Mouse (Mus musculus): ENCODE results near the gene Ciz1. TPM values are rescaled to one million over a fixed set of nuclear protein-coding genes. Genes with fewer than 3 reads are reported as not detected.
A peak's percentile ranks its signal among the peaks of the same experiment; 100 is the strongest.
"Not testable (repeated sequence)": the region's sequence is repeated elsewhere in the genome, so short reads cannot be mapped to it uniquely, and the experiment has no call there.

Ciz1 gene
- polyA plus RNA-seq, 1 experiment from 2014 or later, result 55.4 TPM

- peaks cover 45% of the 10 kb centered on the region for H3K36me3 ChIP-seq
- H3K4me2 ChIP-seq, result peak overlapping the region; percentile 70
- H3K4me3 ChIP-seq (replicated peaks), result no peak overlapping the region
- no peaks in the 10 kb centered on the region for H3K27me3 ChIP-seq
- peaks cover 38% of the 10 kb centered on the region for H3K4me1 ChIP-seq (replicated peaks)
- no peak for ATAC-seq (ENCODE audit: insufficient number of reproducible peaks, insufficient read depth, low FRiP score, low TSS enrichment, low read depth)
- 62% methylated on average over 13 of the region's 13 CpGs for WGBS
- 0 out of 2 replicates have a peak overlapping the region, but pooled peaks have one; percentile 94 for H3K27ac ChIP-seq
- H3K9ac ChIP-seq (replicated peaks), result no peak overlapping the region; the same call in 1 of the 2 replicates
- no peaks in the 10 kb centered on the region for H3K9me3 ChIP-seq
These were observed 1.6 kb upstream of the Ciz1 start for GRCm38 (mm10) chr2:32350471-32351051.

DNA sequence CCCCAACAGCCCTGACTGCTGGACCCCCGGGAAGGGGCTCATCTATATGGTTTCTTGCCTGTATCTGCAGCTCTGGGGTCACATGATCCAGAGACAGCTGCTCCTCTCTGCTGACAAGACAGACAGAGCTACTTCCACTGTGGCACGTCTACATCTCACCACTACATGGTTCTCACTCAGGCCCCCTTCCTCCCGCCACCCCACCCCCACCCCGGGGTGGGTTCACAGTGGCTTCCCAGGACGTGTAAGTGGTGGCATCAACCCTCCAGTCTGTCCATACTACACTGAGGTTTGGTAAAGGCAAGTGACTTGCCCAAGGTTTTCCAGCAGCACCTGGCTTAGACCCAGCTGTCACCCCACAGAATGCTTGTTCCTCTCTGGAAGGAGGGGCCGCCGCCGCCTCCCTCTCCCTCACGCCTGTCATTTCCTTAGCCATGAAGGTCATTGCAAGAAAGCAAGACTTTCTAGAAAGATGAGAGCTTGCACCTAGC, 611 bp upstream of the Ciz1 start:
- ATAC-seq (ENCODE audit: insufficient number of reproducible peaks, insufficient read depth, low FRiP score, low TSS enrichment, low read depth), result no peak
- H3K9me3 ChIP-seq, result no peaks in the 10 kb centered on the region
- H3K4me3 ChIP-seq (replicated peaks), result peak overlapping the region; percentile 80
- H3K9ac ChIP-seq (replicated peaks), result peak overlapping the region; percentile 87
- H3K4me1 ChIP-seq (replicated peaks), result peaks cover 38% of the 10 kb centered on the region
- H3K27ac ChIP-seq, result peak overlapping the region; percentile 94
- H3K4me2 ChIP-seq, result peak overlapping the region; percentile 70
- H3K36me3 ChIP-seq, result peaks cover 42% of the 10 kb centered on the region
- 53% methylated on average over 9 of the region's 9 CpGs for WGBS
- H3K27me3 ChIP-seq, result no peaks in the 10 kb centered on the region

DNA sequence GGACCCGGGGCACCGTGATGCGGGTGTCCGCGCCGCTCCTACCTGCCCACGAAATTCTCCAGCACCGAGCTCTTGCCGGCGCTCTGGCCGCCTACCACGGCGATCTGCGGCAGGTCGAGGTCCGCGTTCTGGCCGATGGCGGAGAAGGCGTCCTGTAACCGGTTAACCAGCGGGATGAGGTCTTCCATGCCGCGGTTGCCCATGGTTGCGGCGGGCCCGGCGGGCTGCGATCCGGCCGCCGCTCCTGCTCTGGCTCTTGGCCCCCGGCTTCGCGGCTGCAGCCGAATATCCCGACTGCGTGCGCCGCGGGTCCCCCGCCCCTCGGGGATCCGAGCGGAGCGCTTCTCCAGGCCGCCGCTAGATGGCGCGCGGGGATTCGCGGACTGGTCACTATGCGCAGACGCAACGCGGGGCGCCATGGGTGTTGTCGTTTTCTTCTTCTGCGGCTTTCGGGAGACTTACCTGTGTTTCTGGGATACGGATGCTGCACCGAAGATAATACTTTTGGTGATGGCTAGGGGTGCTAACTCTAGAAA, 948 bp downstream of the Ciz1 start, which contains the start of gene Dnm1:
TSS of gene Dnm1 (minus strand) at position 332 of the 536 bp plus-strand sequence.
- Histone ChIP-seq H3K9ac (replicated peaks) (peak within 1 kb of the TSS; percentile 87), H3K4me2 (peak within 1 kb of the TSS; percentile 70), H3K27me3 (no peaks in the 10 kb centered on the region), H3K4me1 (replicated peaks) (peaks cover 38% of the 10 kb centered on the region), H3K4me3 (replicated peaks) (peak within 1 kb of the TSS; percentile 80), H3K36me3 (peaks cover 27% of the 10 kb centered on the region), H3K27ac (peak within 1 kb of the TSS; percentile 94), H3K9me3 (no peaks in the 10 kb centered on the region)
- WGBS, result under 1% methylated on average over 63 of the region's 63 CpGs
- 0 out of 2 replicates have a peak, but pooled peaks have one; percentile 48 for ATAC-seq (ENCODE audit: insufficient number of reproducible peaks, insufficient read depth, low FRiP score, low TSS enrichment, low read depth)

- peak overlapping the region; percentile 12; the same call in 1 of the 2 replicates for H3K9ac ChIP-seq (replicated peaks)
- H3K4me1 ChIP-seq (replicated peaks), result peaks cover 34% of the 10 kb centered on the region
- no peaks in the 10 kb centered on the region for H3K27me3 ChIP-seq
- no peak for ATAC-seq (ENCODE audit: insufficient number of reproducible peaks, insufficient read depth, low FRiP score, low TSS enrichment, low read depth)
- no peaks in the 10 kb centered on the region for H3K9me3 ChIP-seq
- peak overlapping the region; percentile 80; the same call in 1 of the 2 replicates for H3K4me3 ChIP-seq (replicated peaks)
- peak overlapping the region; percentile 70 for H3K4me2 ChIP-seq
- 0 out of 2 replicates have a peak overlapping the region, but pooled peaks have one; percentile 94 for H3K27ac ChIP-seq
- peaks cover 19% of the 10 kb centered on the region for H3K36me3 ChIP-seq
- 67% methylated on average over 6 of the region's 6 CpGs for WGBS
These were observed 1.7 kb downstream of the Ciz1 start for GRCm38 (mm10) chr2:32353836-32354235.

DNA sequence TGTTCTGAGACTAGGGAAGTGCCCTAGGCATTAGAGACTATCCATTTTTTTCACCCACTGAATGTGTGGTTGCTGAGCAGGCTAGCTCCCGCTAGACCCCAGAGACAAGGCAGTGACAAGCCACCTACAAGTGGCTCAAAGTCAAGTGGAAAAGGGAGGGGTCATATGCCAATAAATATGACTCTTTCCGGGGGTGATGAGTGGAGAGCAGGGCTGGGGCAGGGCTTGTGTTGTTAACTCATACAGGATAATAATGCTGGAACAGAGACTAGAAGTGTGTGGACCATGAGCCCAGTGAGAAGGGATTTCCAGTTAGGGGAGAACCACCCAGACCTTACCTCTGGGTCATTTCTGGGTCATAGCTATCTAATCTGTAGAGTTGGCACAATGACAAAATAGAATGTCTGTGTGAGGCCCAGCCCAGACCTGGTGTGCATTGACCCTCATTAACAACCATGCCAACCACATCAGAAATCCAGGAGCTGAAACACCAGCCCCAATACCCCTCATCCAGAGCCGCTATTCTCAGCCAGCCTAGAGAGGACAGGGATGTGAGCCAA, 2.3 kb downstream of the Ciz1 start:
- Histone ChIP-seq H3K9ac (replicated peaks) (no peak overlapping the region), H3K4me1 (replicated peaks) (peaks cover 34% of the 10 kb centered on the region), H3K4me3 (replicated peaks) (0 out of 2 replicates have a peak overlapping the region, but pooled peaks have one; percentile 80), H3K27me3 (no peaks in the 10 kb centered on the region), H3K9me3 (no peaks in the 10 kb centered on the region), H3K27ac (no peak overlapping the region), H3K36me3 (peaks cover 13% of the 10 kb centered on the region), H3K4me2 (no peak overlapping the region)
- WGBS, result 89% methylated on average over 3 of the region's 3 CpGs
- ATAC-seq (ENCODE audit: insufficient number of reproducible peaks, insufficient read depth, low FRiP score, low TSS enrichment, low read depth), result no peak

DNA sequence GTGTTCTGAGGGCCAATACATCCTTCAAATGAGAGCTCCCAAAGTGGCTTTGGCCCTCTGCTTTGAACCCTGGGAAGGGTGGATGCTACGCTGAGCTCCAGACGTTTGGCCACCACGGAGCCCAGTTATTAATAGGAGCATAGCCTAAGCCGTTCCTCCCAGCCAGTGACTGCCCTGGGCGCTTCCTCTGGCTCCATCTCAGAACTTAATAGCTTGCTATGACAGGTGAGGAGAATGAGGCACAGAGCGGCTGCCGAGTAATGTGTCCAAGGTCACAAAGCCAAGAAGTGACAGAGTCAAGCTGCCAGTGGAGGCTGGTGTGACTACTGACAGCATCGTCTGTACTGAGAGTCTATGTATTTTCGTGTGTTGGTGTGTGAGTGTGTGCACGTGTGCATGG, 4.1 kb downstream of the Ciz1 start:
- H3K4me3 ChIP-seq (replicated peaks), result no peak overlapping the region
- no peaks in the 10 kb centered on the region for H3K36me3 ChIP-seq
- no peaks in the 10 kb centered on the region for H3K9me3 ChIP-seq
- peaks cover 24% of the 10 kb centered on the region for H3K4me1 ChIP-seq (replicated peaks)
- no peak overlapping the region for H3K27ac ChIP-seq
- no peak overlapping the region for H3K9ac ChIP-seq (replicated peaks)
- H3K4me2 ChIP-seq, result no peak overlapping the region
- WGBS, result 63% methylated on average over 10 of the region's 10 CpGs
- no peak for ATAC-seq (ENCODE audit: insufficient number of reproducible peaks, insufficient read depth, low FRiP score, low TSS enrichment, low read depth)
- H3K27me3 ChIP-seq, result peaks cover 6% of the 10 kb centered on the region; the same call in 1 of the 2 replicates

- Histone ChIP-seq H3K4me1 (replicated peaks) (peaks cover 21% of the 10 kb centered on the region), H3K4me2 (no peak overlapping the region), H3K27me3 (peaks cover 14% of the 10 kb centered on the region), H3K36me3 (no peaks in the 10 kb centered on the region), H3K9ac (replicated peaks) (no peak overlapping the region), H3K4me3 (replicated peaks) (no peak overlapping the region), H3K9me3 (no peaks in the 10 kb centered on the region), H3K27ac (no peak overlapping the region)
- WGBS, result 78% methylated on average over 3 of the region's 3 CpGs
- ATAC-seq (ENCODE audit: insufficient number of reproducible peaks, insufficient read depth, low FRiP score, low TSS enrichment, low read depth), result no peak
These were observed 5.6 kb downstream of the Ciz1 start for GRCm38 (mm10) chr2:32357710-32358109.

DNA sequence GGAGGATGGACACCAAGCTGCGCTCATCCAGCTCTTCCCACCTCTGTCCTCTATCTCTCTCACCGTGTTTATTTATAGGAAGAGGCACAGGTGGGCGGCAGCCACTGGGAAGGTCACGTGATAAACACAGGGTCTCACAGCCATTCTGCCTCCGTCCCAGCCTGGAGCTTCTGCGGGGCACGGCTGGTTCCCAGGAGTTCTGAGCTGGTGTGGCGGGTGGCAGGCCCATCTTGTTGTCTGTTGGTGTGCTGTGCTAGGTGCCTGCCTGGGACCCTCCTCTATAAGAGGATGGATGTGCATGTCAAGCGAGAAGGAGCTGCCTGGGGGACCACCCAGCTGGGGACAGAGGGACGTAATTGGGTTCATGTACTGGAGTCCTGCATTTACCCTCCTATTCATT, 6.3 kb downstream of the Ciz1 start:
- H3K27me3 ChIP-seq, result peaks cover 14% of the 10 kb centered on the region
- 68% methylated on average over 10 of the region's 10 CpGs for WGBS
- no peak overlapping the region for H3K4me3 ChIP-seq (replicated peaks)
- no peak overlapping the region for H3K4me2 ChIP-seq
- H3K9me3 ChIP-seq, result no peaks in the 10 kb centered on the region
- ATAC-seq (ENCODE audit: insufficient number of reproducible peaks, insufficient read depth, low FRiP score, low TSS enrichment, low read depth), result no peak
- H3K9ac ChIP-seq (replicated peaks), result no peak overlapping the region
- H3K27ac ChIP-seq, result no peak overlapping the region
- no peaks in the 10 kb centered on the region for H3K36me3 ChIP-seq
- peaks cover 21% of the 10 kb centered on the region for H3K4me1 ChIP-seq (replicated peaks)

- Histone ChIP-seq H3K4me2 (peak overlapping the region; percentile 72), H3K27me3 (peaks cover 14% of the 10 kb centered on the region), H3K9ac (replicated peaks) (no peak overlapping the region), H3K4me1 (replicated peaks) (peaks cover 25% of the 10 kb centered on the region), H3K4me3 (replicated peaks) (peak overlapping the region; percentile 38), H3K9me3 (no peaks in the 10 kb centered on the region), H3K27ac (no peak overlapping the region), H3K36me3 (peaks cover 16% of the 10 kb centered on the region)
- WGBS, result 4% methylated on average over 14 of the region's 14 CpGs
- no peak for ATAC-seq (ENCODE audit: insufficient number of reproducible peaks, insufficient read depth, low FRiP score, low TSS enrichment, low read depth)
These were observed 8.6 kb downstream of the Ciz1 start for GRCm38 (mm10) chr2:32360741-32361140.

DNA sequence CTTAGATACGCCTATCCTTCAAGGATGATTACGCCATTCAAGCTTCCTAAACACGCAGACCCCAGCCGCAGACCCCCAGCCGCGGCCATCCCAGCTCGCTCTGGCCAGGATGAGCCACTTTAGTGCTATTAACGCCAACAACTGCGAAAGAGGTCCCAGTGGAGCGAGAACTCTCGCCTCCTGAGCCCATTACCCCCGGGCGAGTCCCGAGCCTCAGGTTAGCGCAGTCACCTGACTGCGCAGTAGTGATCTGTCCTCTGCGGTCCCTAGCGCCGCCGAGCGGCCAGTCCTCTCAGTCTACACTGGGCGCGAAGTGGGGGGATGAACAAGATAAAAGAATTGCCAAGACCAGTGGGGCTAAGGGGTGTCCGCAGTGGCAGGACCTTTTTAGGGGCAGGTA, 9.3 kb downstream of the Ciz1 start:
- peak overlapping the region; percentile 38 for H3K4me3 ChIP-seq (replicated peaks)
- ATAC-seq (ENCODE audit: insufficient number of reproducible peaks, insufficient read depth, low FRiP score, low TSS enrichment, low read depth), result peak; percentile 76
- no peaks in the 10 kb centered on the region for H3K9me3 ChIP-seq
- 1% methylated on average over 24 of the region's 24 CpGs for WGBS
- H3K36me3 ChIP-seq, result peaks cover 23% of the 10 kb centered on the region
- no peak overlapping the region for H3K27ac ChIP-seq
- no peak overlapping the region; the same call in 1 of the 2 replicates for H3K9ac ChIP-seq (replicated peaks)
- H3K4me2 ChIP-seq, result peak overlapping the region; percentile 72
- H3K27me3 ChIP-seq, result peaks cover 14% of the 10 kb centered on the region
- peaks cover 25% of the 10 kb centered on the region for H3K4me1 ChIP-seq (replicated peaks)

DNA sequence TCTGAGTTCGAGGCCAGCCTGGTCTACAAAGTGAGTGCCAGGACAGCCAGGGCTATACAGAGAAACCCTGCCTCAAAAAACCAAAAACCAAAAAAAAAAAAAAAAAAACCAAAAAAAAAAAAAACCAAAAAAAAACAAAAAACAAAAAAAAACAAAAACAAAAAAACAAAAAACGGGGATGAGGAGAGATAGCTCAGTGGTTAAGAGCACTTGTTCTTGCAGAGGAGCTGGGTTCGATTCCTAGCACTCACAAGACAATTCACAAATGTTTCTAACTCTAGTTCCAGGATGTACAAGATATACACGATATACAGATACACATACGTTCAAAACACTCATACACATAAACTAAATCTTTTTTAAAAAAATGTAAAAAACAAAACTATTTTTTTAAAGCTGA, 10.1 kb downstream of the Ciz1 start:
- WGBS, result 50% methylated on average over 5 of the region's 5 CpGs
- peaks cover 32% of the 10 kb centered on the region for H3K36me3 ChIP-seq
- not testable (repeated sequence) for ATAC-seq (ENCODE audit: insufficient number of reproducible peaks, insufficient read depth, low FRiP score, low TSS enrichment, low read depth)

More for the DNA sequence above, 10.1 kb downstream of the Ciz1 start:
- H3K27ac ChIP-seq; H3K9me3 ChIP-seq; H3K9ac ChIP-seq (replicated peaks): not testable (repeated sequence)
- Histone ChIP-seq H3K4me2 (peak overlapping the region; percentile 81), H3K27me3 (peaks cover 14% of the 10 kb centered on the region), H3K4me1 (replicated peaks) (peaks cover 25% of the 10 kb centered on the region), H3K4me3 (replicated peaks) (peak overlapping the region; percentile 59)

Data from limb, embryonic 12.5 days (tissue).